Mouse (Mus musculus) megakaryocyte, embryonic 14.5 days (primary cell): Measurements from ENCODE around the gene Ccnl1.

Experiments used
- FLI1 ChIP-seq: IDR thresholded peaks from 2 replicates; pipeline ENCODE4 v1.6.1; 2012; ENCODE audit warnings: low read length, inconsistent platforms, mixed read lengths
- GATA1 ChIP-seq: IDR thresholded peaks from 3 replicates; pipeline ENCODE4 v1.6.1; 2012; ENCODE audit warnings: mixed read lengths, low read length, inconsistent platforms, borderline replicate concordance

- TF ChIP-seq GATA1 (no peak), FLI1 (no peak)
These were observed 48.6 kb downstream of the Ccnl1 start for GRCm38 (mm10) chr3:65909454-65909853.
